Mouse (Mus musculus): ENCODE measurements around the gene Gm9573. TPM values are rescaled to one million over a fixed set of nuclear protein-coding genes. Genes with fewer than 3 reads are reported as not detected.

Gene Gm9573
- polyA plus RNA-seq, 1 experiment, result not detected

GRCm38 (mm10) chr17:35633992-35634391, 7.6 kb upstream of the Gm9573 start:
- Histone ChIP-seq H3ac (ENCODE audit: control insufficient read depth, insufficient read length) (no peak overlapping the region), H3K4me2 (ENCODE audit: low read depth) (no peak overlapping the region), H3K4me3 (no peak overlapping the region), H3K36me3 (ENCODE audit: control insufficient read depth, insufficient read depth) (no peaks in the 10 kb centered on the region), H3K27me3 (ENCODE audit: control insufficient read depth, insufficient read depth, insufficient read length) (peaks cover 16% of the 10 kb centered on the region), H3K79me2 (ENCODE audit: control insufficient read depth, insufficient read depth) (no peaks in the 10 kb centered on the region)
- no peak for TF ChIP-seq USF1 (IDR thresholded peaks at IDR 0.05; ENCODE audit: low read depth)
- TF ChIP-seq MAX (IDR thresholded peaks at IDR 0.05; ENCODE audit: low read depth), result no peak
- no peak for TF ChIP-seq TCF3 (IDR thresholded peaks at IDR 0.05; ENCODE audit: insufficient read length, low read depth)
- no peak for TF ChIP-seq POLR2AphosphoS2 (IDR thresholded peaks at IDR 0.05; ENCODE audit: insufficient read length, low read depth)
- TF ChIP-seq REST (IDR thresholded peaks at IDR 0.05; ENCODE audit: insufficient read depth, insufficient read length), result no peak
- no peak for TF ChIP-seq POLR2A (IDR thresholded peaks at IDR 0.05; ENCODE audit: insufficient read length, low read depth)
- no peak for TF ChIP-seq SRF (IDR thresholded peaks at IDR 0.05; ENCODE audit: control insufficient read depth, insufficient read length, low read depth)

GRCm38 (mm10) chr17:35617127-35617526, 9.3 kb downstream of the Gm9573 start:
- no peaks in the 10 kb centered on the region for H3K36me3 ChIP-seq (ENCODE audit: control insufficient read depth, insufficient read depth)
- no peak overlapping the region for H3ac ChIP-seq (ENCODE audit: control insufficient read depth, insufficient read length)
- H3K27me3 ChIP-seq (ENCODE audit: control insufficient read depth, insufficient read depth, insufficient read length), result peaks cover 25% of the 10 kb centered on the region
- no peak overlapping the region for H3K4me3 ChIP-seq
- TF ChIP-seq MYOG (IDR thresholded peaks at IDR 0.05; ENCODE audit: control insufficient read depth in 1 of 3, insufficient read depth in 1 of 3, insufficient read length in 2 of 3, low read depth in 2 of 3) (no peak), POLR2AphosphoS2 (IDR thresholded peaks at IDR 0.05; ENCODE audit: insufficient read length, low read depth) (no peak), POLR2A (IDR thresholded peaks at IDR 0.05; ENCODE audit: insufficient read length, low read depth) (no peak), REST (IDR thresholded peaks at IDR 0.05; ENCODE audit: insufficient read depth, insufficient read length) (no peak), USF1 (IDR thresholded peaks at IDR 0.05; ENCODE audit: low read depth) (no peak), SRF (IDR thresholded peaks at IDR 0.05; ENCODE audit: control insufficient read depth, insufficient read length, low read depth) (no peak), TCF3 (IDR thresholded peaks at IDR 0.05; ENCODE audit: insufficient read length, low read depth) (no peak), MAX (IDR thresholded peaks at IDR 0.05; ENCODE audit: low read depth) (no peak), TCF12 (IDR thresholded peaks at IDR 0.05; ENCODE audit: insufficient read depth, poor library complexity, severe bottlenecking) (no peak), CEBPB (IDR thresholded peaks at IDR 0.05; ENCODE audit: insufficient read depth, poor library complexity, severe bottlenecking) (no peak), E2F4 (IDR thresholded peaks at IDR 0.05; ENCODE audit: insufficient read depth) (no peak), MYOD1 (IDR thresholded peaks at IDR 0.05; ENCODE audit: control insufficient read depth in 1 of 3, insufficient read length in 2 of 3, low read depth in 2 of 3) (no peak)
- H3K79me2 ChIP-seq (ENCODE audit: control insufficient read depth, insufficient read depth), result no peaks in the 10 kb centered on the region
- no peak overlapping the region for H3K4me2 ChIP-seq (ENCODE audit: low read depth)

GRCm38 (mm10) chr17:35601736-35602354, 24.6 kb downstream of the Gm9573 start:
- no peak for TF ChIP-seq SRF (IDR thresholded peaks at IDR 0.05; ENCODE audit: control insufficient read depth, insufficient read length, low read depth)
- TF ChIP-seq MYOG (IDR thresholded peaks at IDR 0.05; ENCODE audit: control insufficient read depth in 1 of 3, insufficient read depth in 1 of 3, insufficient read length in 2 of 3, low read depth in 2 of 3), result no peak
- TF ChIP-seq REST (IDR thresholded peaks at IDR 0.05; ENCODE audit: insufficient read depth, insufficient read length), result no peak
- TF ChIP-seq MYOD1 (IDR thresholded peaks at IDR 0.05; ENCODE audit: control insufficient read depth in 1 of 3, insufficient read length in 2 of 3, low read depth in 2 of 3), result no peak
- no peak for TF ChIP-seq CEBPB (IDR thresholded peaks at IDR 0.05; ENCODE audit: insufficient read depth, poor library complexity, severe bottlenecking)
- no peak for TF ChIP-seq USF1 (IDR thresholded peaks at IDR 0.05; ENCODE audit: low read depth)
- no peak for TF ChIP-seq MAX (IDR thresholded peaks at IDR 0.05; ENCODE audit: low read depth)
- TF ChIP-seq POLR2A (IDR thresholded peaks at IDR 0.05; ENCODE audit: insufficient read length, low read depth), result no peak
- no peak for TF ChIP-seq POLR2AphosphoS2 (IDR thresholded peaks at IDR 0.05; ENCODE audit: insufficient read length, low read depth)
- no peak for TF ChIP-seq E2F4 (IDR thresholded peaks at IDR 0.05; ENCODE audit: insufficient read depth)
- TF ChIP-seq TCF3 (IDR thresholded peaks at IDR 0.05; ENCODE audit: insufficient read length, low read depth), result no peak
- no peak for TF ChIP-seq TCF12 (IDR thresholded peaks at IDR 0.05; ENCODE audit: insufficient read depth, poor library complexity, severe bottlenecking)
- H3K4me2 ChIP-seq (ENCODE audit: low read depth), result no peak overlapping the region
- H3K27me3 ChIP-seq (ENCODE audit: control insufficient read depth, insufficient read depth, insufficient read length), result no peaks in the 10 kb centered on the region
- H3K79me2 ChIP-seq (ENCODE audit: control insufficient read depth, insufficient read depth), result no peaks in the 10 kb centered on the region
- no peak overlapping the region for H3K4me3 ChIP-seq
- no peaks in the 10 kb centered on the region for H3K36me3 ChIP-seq (ENCODE audit: control insufficient read depth, insufficient read depth)
- H3ac ChIP-seq (ENCODE audit: control insufficient read depth, insufficient read length), result no peak overlapping the region

- H3K79me2 ChIP-seq (ENCODE audit: control insufficient read depth, insufficient read depth), result no peaks in the 10 kb centered on the region
- H3K4me3 ChIP-seq, result no peak within 1 kb of the TSS
- H3K27me3 ChIP-seq (ENCODE audit: control insufficient read depth, insufficient read depth, insufficient read length), result no peaks in the 10 kb centered on the region
- no peaks in the 10 kb centered on the region for H3K36me3 ChIP-seq (ENCODE audit: control insufficient read depth, insufficient read depth)
- no peak within 1 kb of the TSS for H3ac ChIP-seq (ENCODE audit: control insufficient read depth, insufficient read length)
- TF ChIP-seq MYOG (IDR thresholded peaks at IDR 0.05; ENCODE audit: control insufficient read depth in 1 of 3, insufficient read depth in 1 of 3, insufficient read length in 2 of 3, low read depth in 2 of 3), result no peak
- no peak for TF ChIP-seq POLR2AphosphoS2 (IDR thresholded peaks at IDR 0.05; ENCODE audit: insufficient read length, low read depth)
- no peak for TF ChIP-seq MAX (IDR thresholded peaks at IDR 0.05; ENCODE audit: low read depth)
- no peak for TF ChIP-seq POLR2A (IDR thresholded peaks at IDR 0.05; ENCODE audit: insufficient read length, low read depth)
- no peak for TF ChIP-seq TCF3 (IDR thresholded peaks at IDR 0.05; ENCODE audit: insufficient read length, low read depth)
- no peak for TF ChIP-seq REST (IDR thresholded peaks at IDR 0.05; ENCODE audit: insufficient read depth, insufficient read length)
- TF ChIP-seq TCF12 (IDR thresholded peaks at IDR 0.05; ENCODE audit: insufficient read depth, poor library complexity, severe bottlenecking), result no peak
- no peak for TF ChIP-seq CEBPB (IDR thresholded peaks at IDR 0.05; ENCODE audit: insufficient read depth, poor library complexity, severe bottlenecking)
- no peak for TF ChIP-seq MYOD1 (IDR thresholded peaks at IDR 0.05; ENCODE audit: control insufficient read depth in 1 of 3, insufficient read length in 2 of 3, low read depth in 2 of 3)
- TF ChIP-seq E2F4 (IDR thresholded peaks at IDR 0.05; ENCODE audit: insufficient read depth), result no peak
- no peak for TF ChIP-seq SRF (IDR thresholded peaks at IDR 0.05; ENCODE audit: control insufficient read depth, insufficient read length, low read depth)
- H3K4me2 ChIP-seq (ENCODE audit: low read depth), result no peak within 1 kb of the TSS
These were observed 25.2 kb downstream of the Gm9573 start, which contains the start of gene Sfta2 for GRCm38 (mm10) chr17:35601249-35601648. TSS of gene Sfta2 (plus strand) at chr17:35601549.
